Mouse (Mus musculus) thymus, postnatal 0 days (tissue): ENCODE measurements around the gene Hist1h4a. TPM values are rescaled to one million over a fixed set of nuclear protein-coding genes. Genes with fewer than 3 reads are reported as not detected.

Experiments used
- microRNA-seq: library from miRNA; unstranded; fragments of <30 nt; microRNA quantifications from one replicate; pipeline ENCODE4, GENCODE M21; 2016; ENCODE audit warnings: borderline number of aligned reads
- polyA plus RNA-seq: library from polyadenylated mRNA; unstranded; fragments of >200 nt; fragmentation: Nextera tagmentation; extraction: Ambion mirVana; gene quantifications from 2 replicates; pipeline ENCODE4 v1.2.1, GENCODE M21; 2015

Gene Hist1h4a
- polyA plus RNA-seq, 1 experiment from 2014 or later = 3.5 TPM

Small RNA genes within 50 kb of the gene (microRNA-seq; reads per million reads assigned to microRNA genes)
- gene Gm44314 = not detected
- not detected for gene Gm44484

Other genes starting within 250 kb of the Hist1h4a start
- 24.2 and 31.5 TPM in 2 replicates for gene Hist1h4h, start 230.2 kb downstream of the Hist1h4a start, polyA plus RNA-seq
- gene Hist1h2af, start 227.3 kb downstream of the Hist1h4a start, polyA plus RNA-seq = 32.3 and 49.5 TPM in 2 replicates
- 27.6 and 43.7 TPM in 2 replicates for gene Hist1h3g, start 225.8 kb downstream of the Hist1h4a start, polyA plus RNA-seq
- 1.6 and 1.9 TPM in 2 replicates for gene Hist1h2bh, start 217.8 kb downstream of the Hist1h4a start, polyA plus RNA-seq
- 4.8 and 9.0 TPM in 2 replicates for gene Hist1h3f, start 217.2 kb downstream of the Hist1h4a start, polyA plus RNA-seq
- 8.9 and 17.7 TPM in 2 replicates for gene Hist1h4f, start 209.6 kb downstream of the Hist1h4a start, polyA plus RNA-seq
- gene Hist1h1d, start 208.0 kb downstream of the Hist1h4a start, polyA plus RNA-seq = 1.1 and 1.3 TPM in 2 replicates
- gene Hist1h3e, start 198.9 kb downstream of the Hist1h4a start, polyA plus RNA-seq = 16.5 and 20.8 TPM in 2 replicates
- gene Hist1h2ae, start 190.0 kb downstream of the Hist1h4a start, polyA plus RNA-seq = 198 and 214 TPM in 2 replicates
- gene Hist1h2bg, start 189.8 kb downstream of the Hist1h4a start, polyA plus RNA-seq = 32.3 and 46.0 TPM in 2 replicates
- 22.7 and 39.0 TPM in 2 replicates for gene Hist1h2bf, start 187.0 kb downstream of the Hist1h4a start, polyA plus RNA-seq
- 7.2 and 11.3 TPM in 2 replicates for gene Hist1h2ad, start 186.8 kb downstream of the Hist1h4a start, polyA plus RNA-seq
- gene Hist1h3d, start 185.5 kb downstream of the Hist1h4a start, polyA plus RNA-seq = 9.4 and 13.3 TPM in 2 replicates
- gene Hist1h4d, start 179.6 kb downstream of the Hist1h4a start, polyA plus RNA-seq = 273 and 292 TPM in 2 replicates
- 1.5 and 2.5 TPM in 2 replicates for gene Hist1h2be, start 140.1 kb downstream of the Hist1h4a start, polyA plus RNA-seq
- gene Hist1h1e, start 138.7 kb downstream of the Hist1h4a start, polyA plus RNA-seq = 33.4 and 35.1 TPM in 2 replicates
- gene Hist1h2ac, start 77.3 kb downstream of the Hist1h4a start, polyA plus RNA-seq = 1.6 and 2.0 TPM in 2 replicates
- gene Hist1h2bc, start 77.0 kb downstream of the Hist1h4a start, polyA plus RNA-seq = 61.5 and 62.8 TPM in 2 replicates
- not detected in 2 replicates for gene Hist1h1t, start 65.4 kb downstream of the Hist1h4a start, polyA plus RNA-seq
- 22.4 and 29.5 TPM in 2 replicates for gene Hist1h4c, start 62.8 kb downstream of the Hist1h4a start, polyA plus RNA-seq
- gene Hfe, start 50.4 kb downstream of the Hist1h4a start, polyA plus RNA-seq = 9.4 and 9.7 TPM in 2 replicates
- gene Hist1h1c, start 22.4 kb downstream of the Hist1h4a start, polyA plus RNA-seq = 37.5 and 44.7 TPM in 2 replicates
- gene Hist1h3c, start 15.6 kb downstream of the Hist1h4a start, polyA plus RNA-seq = 32.0 and 33.1 TPM in 2 replicates
- 10.8 and 12.6 TPM in 2 replicates for gene Hist1h2bb, start 14.5 kb downstream of the Hist1h4a start, polyA plus RNA-seq
- gene Hist1h2ab, start 10.1 kb downstream of the Hist1h4a start, polyA plus RNA-seq = 144 and 155 TPM in 2 replicates
- 45.8 and 78.0 TPM in 2 replicates for gene Hist1h3b, start 9.0 kb downstream of the Hist1h4a start, polyA plus RNA-seq
- 15.5 and 15.6 TPM in 2 replicates for gene Hist1h4b, start 4.2 kb downstream of the Hist1h4a start, polyA plus RNA-seq
- 42.0 and 56.6 TPM in 2 replicates for gene Hist1h3a, start 1.2 kb upstream of the Hist1h4a start, polyA plus RNA-seq
- gene Hist1h1a, start 2.4 kb upstream of the Hist1h4a start, polyA plus RNA-seq = 15.8 and 27.4 TPM in 2 replicates
- not detected in 2 replicates for gene Trim38, start 8.7 kb upstream of the Hist1h4a start, polyA plus RNA-seq
- 0.04 TPM in 1 of 2 replicates, not detected in the other for gene Slc17a2, start 45.8 kb upstream of the Hist1h4a start, polyA plus RNA-seq
- gene Slc17a3, start 78.2 kb upstream of the Hist1h4a start, polyA plus RNA-seq = not detected in 2 replicates
- gene Slc17a1, start 106.5 kb upstream of the Hist1h4a start, polyA plus RNA-seq = 0.09 and 0.13 TPM in 2 replicates
- gene Slc17a4, start 153.8 kb upstream of the Hist1h4a start, polyA plus RNA-seq = 0.10 and 0.23 TPM in 2 replicates
- not detected in 2 replicates for gene Hist1h2ba, start 172.9 kb upstream of the Hist1h4a start, polyA plus RNA-seq
- not detected in 2 replicates for gene Hist1h2aa, start 173.2 kb upstream of the Hist1h4a start, polyA plus RNA-seq
- gene Scgn, start 230.0 kb upstream of the Hist1h4a start, polyA plus RNA-seq = 0.44 and 0.50 TPM in 2 replicates